Mouse (Mus musculus): Measurements from ENCODE around the gene Ago4. TPM values are rescaled to one million over a fixed set of nuclear protein-coding genes. Genes with fewer than 3 reads are reported as not detected.

Gene Ago4
- total and polyA plus RNA-seq, 2 experiments: 0.82 to 2.2 TPM

DNA sequence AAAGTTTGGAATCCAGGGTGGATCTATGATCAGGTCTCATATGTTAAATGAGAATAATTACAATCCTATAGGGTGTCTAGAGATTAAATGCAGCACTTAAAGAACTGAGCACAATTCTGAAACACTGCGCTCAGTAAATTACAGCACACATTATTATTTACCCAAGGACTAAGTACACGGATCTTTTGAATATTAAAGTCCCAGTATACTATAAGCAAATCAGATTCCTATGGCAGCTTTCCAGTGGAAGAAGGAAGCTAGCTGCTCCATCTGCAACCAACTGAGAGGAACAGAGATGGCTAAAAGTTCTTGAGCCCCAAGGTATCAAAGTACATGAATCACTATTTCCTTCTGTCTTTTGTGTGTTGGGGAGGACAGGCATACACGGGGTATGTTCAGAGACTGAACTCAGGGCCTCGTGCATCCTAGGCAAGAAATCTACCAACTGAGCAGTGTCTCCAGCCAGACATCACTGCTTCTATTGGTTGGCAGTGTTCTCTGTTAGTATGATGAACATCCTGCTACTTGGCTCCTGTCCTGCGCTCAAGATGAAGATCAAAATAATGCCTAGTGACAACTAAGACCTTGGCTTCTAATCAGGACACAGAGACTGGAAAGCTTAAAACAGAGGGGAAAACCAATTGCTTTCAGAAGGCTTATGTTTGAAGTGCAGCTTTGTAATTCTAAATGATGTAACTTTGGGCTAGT, 78.6 kb downstream of the Ago4 start:
- Histone ChIP-seq H3K9ac (ENCODE audit: low read depth, low read length) (no peak overlapping the region), H3K27me3 (ENCODE audit: control insufficient read depth, insufficient read depth, low read length) (no peaks in the 10 kb centered on the region), H3K4me1 (ENCODE audit: control insufficient read depth, insufficient read depth, low read length) (no peaks in the 10 kb centered on the region), H3K27ac (replicated peaks; ENCODE audit: insufficient read depth, low read depth, low read length) (no peak overlapping the region), H3K36me3 (ENCODE audit: control insufficient read depth, insufficient read depth, low read length) (peaks cover 30% of the 10 kb centered on the region; the same call in 1 of the 2 replicates), H3K4me3 (ENCODE audit: insufficient read depth, low read depth, low read length) (no peak overlapping the region), H3K79me2 (ENCODE audit: control insufficient read depth, insufficient read depth, low read length) (no peaks in the 10 kb centered on the region)
- WGBS: 92% methylated on average over 5 of the region's 5 CpGs
- DNase-seq (ENCODE audit: extremely low read depth, low read depth, low spot score): no peak
- no peak for TF ChIP-seq CTCF (IDR thresholded peaks at IDR 0.05; ENCODE audit: low read depth, low read length)
- no peak for TF ChIP-seq POLR2A (IDR thresholded peaks at IDR 0.05; ENCODE audit: extremely low read depth, insufficient read depth, low read length)

DNA sequence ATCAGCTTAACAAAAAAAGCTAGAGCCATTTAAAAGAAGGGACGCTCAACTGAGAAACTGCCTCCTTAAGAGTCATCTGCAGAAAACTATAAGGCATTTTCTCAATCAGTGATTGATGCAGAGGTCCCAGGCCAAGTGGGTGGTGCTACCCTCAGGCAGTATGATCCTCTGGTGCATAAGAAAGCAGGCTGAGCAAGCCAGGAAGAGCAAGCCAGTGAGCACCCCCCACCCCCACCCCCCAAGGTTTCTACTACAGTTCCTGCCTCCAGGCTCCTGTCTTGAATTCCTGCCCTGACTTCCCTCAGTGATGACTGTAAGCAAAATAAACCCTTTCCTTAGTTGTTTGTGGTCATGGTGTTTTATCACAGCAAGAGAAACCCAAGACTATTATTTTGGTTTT, 83.0 kb downstream of the Ago4 start:
- WGBS: 100% methylated on average over 1 of the region's 1 CpGs
- no peak for DNase-seq (ENCODE audit: extremely low read depth, low read depth, low spot score)
- Histone ChIP-seq H3K9ac (ENCODE audit: low read depth, low read length) (no peak overlapping the region), H3K4me3 (ENCODE audit: insufficient read depth, low read depth, low read length) (no peak overlapping the region), H3K27me3 (ENCODE audit: control insufficient read depth, insufficient read depth, low read length) (no peaks in the 10 kb centered on the region), H3K36me3 (ENCODE audit: control insufficient read depth, insufficient read depth, low read length) (peaks cover 30% of the 10 kb centered on the region), H3K79me2 (ENCODE audit: control insufficient read depth, insufficient read depth, low read length) (no peaks in the 10 kb centered on the region), H3K27ac (replicated peaks; ENCODE audit: insufficient read depth, low read depth, low read length) (no peak overlapping the region), H3K4me1 (ENCODE audit: control insufficient read depth, insufficient read depth, low read length) (no peaks in the 10 kb centered on the region)
- TF ChIP-seq CTCF (IDR thresholded peaks at IDR 0.05; ENCODE audit: low read depth, low read length) (no peak), POLR2A (IDR thresholded peaks at IDR 0.05; ENCODE audit: extremely low read depth, insufficient read depth, low read length) (no peak)

DNA sequence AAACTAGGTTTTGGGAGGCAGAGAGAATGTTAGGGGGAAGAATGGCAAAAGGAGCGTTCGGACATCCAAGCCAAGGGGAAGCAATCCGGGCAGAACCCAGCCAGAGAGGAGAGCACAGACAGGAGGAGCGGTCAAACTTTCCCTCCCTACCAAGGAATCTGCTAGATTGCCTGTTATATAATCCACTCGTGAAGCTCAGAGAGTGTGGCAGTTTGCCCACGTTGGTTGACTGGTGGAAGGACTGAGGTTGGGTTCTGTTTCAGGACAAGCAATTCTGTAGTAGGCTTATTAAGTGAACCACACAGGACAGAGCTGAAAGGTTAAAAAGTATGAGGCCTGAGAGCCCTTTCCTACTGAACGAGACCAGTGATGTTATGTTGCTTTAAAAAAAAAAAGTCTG, 86.1 kb downstream of the Ago4 start:
- no peak overlapping the region for H3K4me3 ChIP-seq (ENCODE audit: insufficient read depth, low read depth, low read length)
- no peak overlapping the region for H3K9ac ChIP-seq (ENCODE audit: low read depth, low read length)
- peaks cover 21% of the 10 kb centered on the region for H3K36me3 ChIP-seq (ENCODE audit: control insufficient read depth, insufficient read depth, low read length)
- no peaks in the 10 kb centered on the region for H3K79me2 ChIP-seq (ENCODE audit: control insufficient read depth, insufficient read depth, low read length)
- no peak for TF ChIP-seq POLR2A (IDR thresholded peaks at IDR 0.05; ENCODE audit: extremely low read depth, insufficient read depth, low read length)
- TF ChIP-seq CTCF (IDR thresholded peaks at IDR 0.05; ENCODE audit: low read depth, low read length): no peak
- no peaks in the 10 kb centered on the region for H3K4me1 ChIP-seq (ENCODE audit: control insufficient read depth, insufficient read depth, low read length)
- no peaks in the 10 kb centered on the region for H3K27me3 ChIP-seq (ENCODE audit: control insufficient read depth, insufficient read depth, low read length)
- 87% methylated on average over 7 of the region's 7 CpGs for WGBS
- no peak overlapping the region for H3K27ac ChIP-seq (replicated peaks; ENCODE audit: insufficient read depth, low read depth, low read length)
- DNase-seq (ENCODE audit: extremely low read depth, low read depth, low spot score): no peak

DNA sequence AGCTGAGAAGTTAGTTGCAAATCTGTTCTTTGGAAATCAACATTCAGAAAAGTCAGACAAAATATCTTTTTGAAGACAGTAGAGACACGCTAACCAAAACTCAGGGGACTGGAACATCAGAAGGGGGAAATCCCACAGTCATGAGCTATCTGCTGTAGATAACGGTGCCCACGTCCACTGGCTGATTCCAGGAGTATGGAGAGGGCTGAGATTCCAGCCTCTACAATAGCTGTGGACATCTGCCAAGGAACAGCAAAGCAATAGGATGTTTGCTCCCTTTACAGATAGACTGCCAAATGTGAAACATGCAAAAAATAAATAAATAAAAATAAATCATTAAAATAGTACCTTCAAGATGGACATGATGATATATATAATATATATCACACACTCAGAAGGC, 88.7 kb downstream of the Ago4 start:
- Histone ChIP-seq H3K27me3 (ENCODE audit: control insufficient read depth, insufficient read depth, low read length) (no peaks in the 10 kb centered on the region), H3K36me3 (ENCODE audit: control insufficient read depth, insufficient read depth, low read length) (peaks cover 40% of the 10 kb centered on the region), H3K27ac (replicated peaks; ENCODE audit: insufficient read depth, low read depth, low read length) (no peak overlapping the region), H3K9ac (ENCODE audit: low read depth, low read length) (no peak overlapping the region), H3K4me3 (ENCODE audit: insufficient read depth, low read depth, low read length) (no peak overlapping the region), H3K4me1 (ENCODE audit: control insufficient read depth, insufficient read depth, low read length) (no peaks in the 10 kb centered on the region), H3K79me2 (ENCODE audit: control insufficient read depth, insufficient read depth, low read length) (no peaks in the 10 kb centered on the region)
- WGBS: 74% methylated on average over 3 of the region's 3 CpGs
- DNase-seq (ENCODE audit: extremely low read depth, low read depth, low spot score): no peak
- TF ChIP-seq CTCF (IDR thresholded peaks at IDR 0.05; ENCODE audit: low read depth, low read length): no peak
- no peak for TF ChIP-seq POLR2A (IDR thresholded peaks at IDR 0.05; ENCODE audit: extremely low read depth, insufficient read depth, low read length)

Other genes with a start within 250 kb of the Ago4 start
- gene Col8a2, start 246.7 kb downstream of the Ago4 start, total RNA-seq (2014; rRNA removed): 0.07 and 0.09 TPM in 2 replicates
- gene Col8a2, start 246.7 kb downstream of the Ago4 start, polyA plus RNA-seq (2012; rRNA removed): 0.10 and 0.17 TPM in 2 replicates
- 12.1 and 13.2 TPM in 2 replicates for gene Adprhl2, start 211.8 kb downstream of the Ago4 start, total RNA-seq (2014; rRNA removed)
- 24.4 and 27.6 TPM in 2 replicates for gene Adprhl2, start 211.8 kb downstream of the Ago4 start, polyA plus RNA-seq (2012; rRNA removed)
- 0.20 and 0.37 TPM in 2 replicates for gene Tekt2, start 207.8 kb downstream of the Ago4 start, total RNA-seq (2014; rRNA removed)
- 0.20 and 0.43 TPM in 2 replicates for gene Tekt2, start 207.8 kb downstream of the Ago4 start, polyA plus RNA-seq (2012; rRNA removed)
- gene Ago3, start 103.9 kb downstream of the Ago4 start, total RNA-seq (2014; rRNA removed): 8.6 and 14.3 TPM in 2 replicates
- 4.9 and 5.1 TPM in 2 replicates for gene Ago3, start 103.9 kb downstream of the Ago4 start, polyA plus RNA-seq (2012; rRNA removed)
- gene Ago1, start 64.9 kb downstream of the Ago4 start, total RNA-seq (2014; rRNA removed): 6.5 and 9.8 TPM in 2 replicates
- 9.7 and 9.8 TPM in 2 replicates for gene Ago1, start 64.9 kb downstream of the Ago4 start, polyA plus RNA-seq (2012; rRNA removed)
- gene Clspn, start 23.5 kb upstream of the Ago4 start, total RNA-seq (2014; rRNA removed): 0.28 and 0.40 TPM in 2 replicates
- 0.05 and 0.15 TPM in 2 replicates for gene Clspn, start 23.5 kb upstream of the Ago4 start, polyA plus RNA-seq (2012; rRNA removed)
- 3.3 and 3.7 TPM in 2 replicates for gene 5730409E04Rik, start 76.3 kb upstream of the Ago4 start, total RNA-seq (2014; rRNA removed)
- gene 5730409E04Rik, start 76.3 kb upstream of the Ago4 start, polyA plus RNA-seq (2012; rRNA removed): 4.5 and 4.8 TPM in 2 replicates
- 94.4 and 99.1 TPM in 2 replicates for gene Psmb2, start 144.2 kb upstream of the Ago4 start, total RNA-seq (2014; rRNA removed)
- gene Psmb2, start 144.2 kb upstream of the Ago4 start, polyA plus RNA-seq (2012; rRNA removed): 149 and 192 TPM in 2 replicates
- gene Tfap2e, start 202.8 kb upstream of the Ago4 start, total RNA-seq (2014; rRNA removed): not detected in 2 replicates
- not detected in 2 replicates for gene Tfap2e, start 202.8 kb upstream of the Ago4 start, polyA plus RNA-seq (2012; rRNA removed)
- gene Ncdn, start 220.0 kb upstream of the Ago4 start, total RNA-seq (2014; rRNA removed): 2.4 and 4.2 TPM in 2 replicates
- 10.0 and 12.8 TPM in 2 replicates for gene Ncdn, start 220.0 kb upstream of the Ago4 start, polyA plus RNA-seq (2012; rRNA removed)
- gene AU040320, start 220.1 kb upstream of the Ago4 start, total RNA-seq (2014; rRNA removed): 8.9 and 12.8 TPM in 2 replicates
- gene AU040320, start 220.1 kb upstream of the Ago4 start, polyA plus RNA-seq (2012; rRNA removed): 13.0 and 13.7 TPM in 2 replicates